Mouse (Mus musculus) intestine, embryonic 14.5 days (tissue): ENCODE data around the gene Gm17581. TPM values are rescaled to one million over a fixed set of nuclear protein-coding genes. Genes with fewer than 3 reads are reported as not detected.

Source experiments
- ATAC-seq: fragments of 200-750 bp; cut with Nextera tagmentation; replicated peaks from 2 replicates; pipeline ENCODE4 v1.8.0; 2017; ENCODE audit warnings: low read depth, moderate number of reproducible peaks, moderate TSS enrichment, moderate library complexity; ENCODE audit not compliant: low FRiP score, low TSS enrichment
- DNase-seq: peaks from one replicate; pipeline ENCODE4 v3.0.0-alpha.2; 2018; ENCODE audit warnings: low spot score
- H3K27ac ChIP-seq: fragments of 300-500 bp; sonication (generic); 2 replicates; pipeline ENCODE4 v1.5.1; 2014; ENCODE audit warnings: low read depth, mild to moderate bottlenecking, control low read depth
- H3K27me3 ChIP-seq: fragments of 300-500 bp; sonication (generic); replicated peaks from 2 replicates; pipeline ENCODE4 v1.6.1; 2014; ENCODE audit warnings: low read length, control low read depth; ENCODE audit not compliant: control insufficient read depth, insufficient read depth
- H3K36me3 ChIP-seq: fragments of 300-500 bp; sonication (generic); 2 replicates; pipeline ENCODE4 v1.6.1; 2014; ENCODE audit warnings: low read length, control low read depth; ENCODE audit not compliant: control insufficient read depth, insufficient read depth
- H3K4me1 ChIP-seq: fragments of 300-500 bp; sonication (generic); replicated peaks from 2 replicates; pipeline ENCODE4 v1.6.1; 2014; ENCODE audit warnings: low read length, control low read depth, mixed read lengths; ENCODE audit not compliant: control insufficient read depth, insufficient read depth
- H3K4me2 ChIP-seq: fragments of 300-500 bp; sonication (generic); 2 replicates; pipeline ENCODE4 v1.6.1; 2014; ENCODE audit warnings: low read length
- H3K4me3 ChIP-seq: fragments of 300-500 bp; sonication (generic); 2 replicates; pipeline ENCODE4 v1.5.1; 2014; ENCODE audit warnings: low read depth, low read length, control low read depth, mixed read lengths
- H3K9ac ChIP-seq: fragments of 300-500 bp; sonication (generic); 2 replicates; pipeline ENCODE4 v1.6.1; 2014; ENCODE audit warnings: mild to moderate bottlenecking, low read length
- H3K9me3 ChIP-seq: fragments of 300-500 bp; sonication (generic); 2 replicates; pipeline ENCODE4 v1.6.1; 2016; ENCODE audit warnings: low read length, control low read depth; ENCODE audit not compliant: control insufficient read depth
- WGBS: fragments of 180-500 bp; shearing (Covaris S2); extraction: QIAGEN DNeasy Blood & Tissue Kit; methylation state at CpG from one replicate; pipeline ENCODE4 v1.1.7; 2014; 5-methylcytosine and 5-hydroxymethylcytosine counted together
- polyA plus RNA-seq: library from polyadenylated mRNA; unstranded; fragments of >200 nt; fragmentation: Nextera tagmentation; extraction: Ambion mirVana; gene quantifications from 2 replicates; pipeline ENCODE4 v1.2.1, GENCODE M21; 2014

The Gm17581 gene
- polyA plus RNA-seq, 1 experiment from 2014 or later: not detected

- no peak for DNase-seq
- Histone ChIP-seq H3K4me3 (peak overlapping the region; percentile 65), H3K4me1 (no peaks in the 10 kb centered on the region; the same call in 1 of the 2 replicates), H3K9me3 (no peaks in the 10 kb centered on the region), H3K27me3 (no peaks in the 10 kb centered on the region), H3K36me3 (no peaks in the 10 kb centered on the region), H3K4me2 (peak overlapping the region; percentile 96), H3K27ac (no peak overlapping the region), H3K9ac (peak overlapping the region; percentile 58)
- no peak; the same call in 1 of the 2 replicates for ATAC-seq
- WGBS: 4% methylated on average over 15 of the region's 15 CpGs
Measured at GRCm38 (mm10) chr2:155728742-155729141, 6.9 kb downstream of the Gm17581 start.

GRCm38 (mm10) chr2:155727764-155728395, 7.8 kb downstream of the Gm17581 start:
- ATAC-seq (no peak), DNase-seq (no peak)
- Histone ChIP-seq H3K27ac (no peak overlapping the region), H3K9me3 (no peaks in the 10 kb centered on the region), H3K4me1 (no peaks in the 10 kb centered on the region; the same call in 1 of the 2 replicates), H3K9ac (no peak overlapping the region), H3K4me3 (no peak overlapping the region), H3K27me3 (no peaks in the 10 kb centered on the region), H3K36me3 (no peaks in the 10 kb centered on the region), H3K4me2 (peak overlapping the region; percentile 96; the same call in 1 of the 2 replicates)
- 62% methylated on average over 7 of the region's 7 CpGs for WGBS

- WGBS: 75% methylated on average over 7 of the region's 7 CpGs
Measured at GRCm38 (mm10) chr2:155726302-155726701, 9.4 kb downstream of the Gm17581 start.

GRCm38 (mm10) chr2:155724526-155724925, 11.1 kb downstream of the Gm17581 start:
- Histone ChIP-seq H3K27ac (no peak overlapping the region), H3K4me1 (no peaks in the 10 kb centered on the region; the same call in 1 of the 2 replicates), H3K4me2 (no peak overlapping the region), H3K9me3 (no peaks in the 10 kb centered on the region), H3K36me3 (0 out of 2 replicates have a peak, but pooled peaks cover 3% of the 10 kb centered on the region), H3K9ac (no peak overlapping the region), H3K4me3 (no peak overlapping the region), H3K27me3 (no peaks in the 10 kb centered on the region)
- DNase-seq: no peak
- 81% methylated on average over 6 of the region's 6 CpGs for WGBS
- no peak for ATAC-seq

More at GRCm38 (mm10) chr2:155726302-155726701, 9.4 kb downstream of the Gm17581 start:
- Histone ChIP-seq H3K4me3 (no peak overlapping the region), H3K36me3 (0 out of 2 replicates have a peak, but pooled peaks cover 3% of the 10 kb centered on the region), H3K9me3 (no peaks in the 10 kb centered on the region), H3K27ac (no peak overlapping the region), H3K4me1 (no peaks in the 10 kb centered on the region; the same call in 1 of the 2 replicates), H3K4me2 (no peak overlapping the region), H3K27me3 (no peaks in the 10 kb centered on the region), H3K9ac (no peak overlapping the region)
- DNase-seq: no peak
- no peak for ATAC-seq

- no peak overlapping the region for H3K4me3 ChIP-seq
- ATAC-seq: no peak
- H3K27ac ChIP-seq: no peak overlapping the region
- H3K9me3 ChIP-seq: no peaks in the 10 kb centered on the region
- no peaks in the 10 kb centered on the region for H3K27me3 ChIP-seq
- H3K4me2 ChIP-seq: no peak overlapping the region
- DNase-seq: no peak
- WGBS: 55% methylated on average over 5 of the region's 5 CpGs
- no peaks in the 10 kb centered on the region; the same call in 1 of the 2 replicates for H3K4me1 ChIP-seq
- 0 out of 2 replicates have a peak, but pooled peaks cover 3% of the 10 kb centered on the region for H3K36me3 ChIP-seq
- no peak overlapping the region for H3K9ac ChIP-seq
Measured at GRCm38 (mm10) chr2:155724036-155724435, 11.6 kb downstream of the Gm17581 start.

- Histone ChIP-seq H3K4me1 (no peaks in the 10 kb centered on the region), H3K4me2 (no peak overlapping the region), H3K36me3 (peaks cover 11% of the 10 kb centered on the region; the same call in 1 of the 2 replicates), H3K9ac (no peak overlapping the region), H3K27me3 (no peaks in the 10 kb centered on the region), H3K27ac (no peak overlapping the region), H3K4me3 (no peak overlapping the region), H3K9me3 (no peaks in the 10 kb centered on the region)
- 82% methylated on average over 5 of the region's 5 CpGs for WGBS
- DNase-seq (no peak), ATAC-seq (no peak)
Measured at GRCm38 (mm10) chr2:155720585-155720984, 15.1 kb downstream of the Gm17581 start.

- H3K36me3 ChIP-seq: peaks cover 22% of the 10 kb centered on the region
- H3K27ac ChIP-seq: no peak overlapping the region
- no peak overlapping the region for H3K4me2 ChIP-seq
- no peak for DNase-seq
- ATAC-seq: no peak
- no peak overlapping the region for H3K9ac ChIP-seq
- H3K4me1 ChIP-seq: no peaks in the 10 kb centered on the region
- WGBS: 87% methylated on average over 12 of the region's 12 CpGs
- H3K27me3 ChIP-seq: no peaks in the 10 kb centered on the region
- H3K9me3 ChIP-seq: no peaks in the 10 kb centered on the region
- H3K4me3 ChIP-seq: no peak overlapping the region
Measured at GRCm38 (mm10) chr2:155717082-155717990, 18.3 kb downstream of the Gm17581 start.

- no peaks in the 10 kb centered on the region for H3K4me1 ChIP-seq
- DNase-seq: no peak
- ATAC-seq: no peak
- H3K27me3 ChIP-seq: no peaks in the 10 kb centered on the region
- no peak overlapping the region for H3K4me3 ChIP-seq
- H3K36me3 ChIP-seq: peaks cover 40% of the 10 kb centered on the region
- no peak overlapping the region for H3K4me2 ChIP-seq
- no peak overlapping the region for H3K27ac ChIP-seq
- 86% methylated on average over 11 of the region's 11 CpGs for WGBS
- H3K9me3 ChIP-seq: no peaks in the 10 kb centered on the region
- H3K9ac ChIP-seq: no peak overlapping the region
Measured at GRCm38 (mm10) chr2:155710557-155710956, 25.1 kb downstream of the Gm17581 start.
